Mouse (Mus musculus) forebrain, embryonic 12.5 days (tissue): ENCODE measurements around the gene Odf3l1. TPM values are rescaled to one million over a fixed set of nuclear protein-coding genes. Genes with fewer than 3 reads are reported as not detected.
"Not testable (repeated sequence)": the region's sequence is repeated elsewhere in the genome, so short reads cannot be mapped to it uniquely, and the experiment has no call there.

Source experiments
- ATAC-seq: fragments of 200-750 bp; cut with Nextera tagmentation; 2 replicates; pipeline ENCODE4 v1.8.0; 2017; ENCODE audit warnings: moderate TSS enrichment; ENCODE audit not compliant: low FRiP score
- H3K27ac ChIP-seq: fragments of 300-500 bp; sonication (generic); 2 replicates; pipeline ENCODE4 v1.5.1; 2016; ENCODE audit warnings: mild to moderate bottlenecking
- H3K27me3 ChIP-seq: fragments of 300-500 bp; sonication (generic); 2 replicates; pipeline ENCODE4 v1.6.1; 2016; ENCODE audit warnings: mild to moderate bottlenecking
- H3K36me3 ChIP-seq: fragments of 300-500 bp; sonication (generic); replicated peaks from 2 replicates; pipeline ENCODE4 v1.6.1; 2016; ENCODE audit warnings: mild to moderate bottlenecking
- H3K4me1 ChIP-seq: fragments of 300-500 bp; sonication (generic); 2 replicates; pipeline ENCODE4 v1.6.1; 2016
- H3K4me2 ChIP-seq: fragments of 300-500 bp; sonication (generic); 2 replicates; pipeline ENCODE4 v1.6.1; 2016; ENCODE audit warnings: mild to moderate bottlenecking, moderate library complexity
- H3K4me3 ChIP-seq: fragments of 300-500 bp; sonication (generic); replicated peaks from 2 replicates; pipeline ENCODE4 v1.5.1; 2016; ENCODE audit warnings: mild to moderate bottlenecking
- H3K9ac ChIP-seq: fragments of 300-500 bp; sonication (generic); 2 replicates; pipeline ENCODE4 v1.6.1; 2016; ENCODE audit warnings: mild to moderate bottlenecking
- H3K9me3 ChIP-seq: fragments of 300-500 bp; sonication (generic); 2 replicates; pipeline ENCODE4 v1.6.1; 2016
- WGBS: fragments of 180-500 bp; shearing (Covaris S2); methylation state at CpG from one replicate; pipeline ENCODE4 v1.1.7; 2016; 5-methylcytosine and 5-hydroxymethylcytosine counted together
- polyA plus RNA-seq: library from polyadenylated mRNA; unstranded; fragments of >200 nt; fragmentation: Nextera tagmentation; extraction: Ambion mirVana; gene quantifications from 2 replicates; pipeline ENCODE4 v1.2.1, GENCODE M21; 2016

Gene Odf3l1
- not detected in 2 replicates for polyA plus RNA-seq

GRCm38 (mm10) chr9:56864216-56864729, at the start of gene Odf3l1:
TSS of gene Odf3l1 (minus strand) at chr9:56864679.
- no peak within 1 kb of the TSS for H3K27ac ChIP-seq
- H3K27me3 ChIP-seq, result peaks cover 41% of the 10 kb centered on the region
- WGBS, result 32% methylated on average over 3 of the region's 3 CpGs
- ATAC-seq, result no peak
- H3K36me3 ChIP-seq, result no peaks in the 10 kb centered on the region
- H3K9me3 ChIP-seq, result no peaks in the 10 kb centered on the region
- H3K4me3 ChIP-seq, result peak within 1 kb of the TSS; percentile 27
- peak within 1 kb of the TSS; percentile 26 for H3K9ac ChIP-seq
- peak within 1 kb of the TSS; percentile 50 for H3K4me2 ChIP-seq
- H3K4me1 ChIP-seq, result peaks cover 22% of the 10 kb centered on the region

- Histone ChIP-seq H3K4me1 (no peaks in the 10 kb centered on the region), H3K27me3 (no peaks in the 10 kb centered on the region), H3K27ac (no peak overlapping the region), H3K4me3 (no peak overlapping the region), H3K9me3 (no peaks in the 10 kb centered on the region), H3K4me2 (no peak overlapping the region), H3K9ac (no peak overlapping the region), H3K36me3 (peaks cover 19% of the 10 kb centered on the region)
- ATAC-seq, result no peak
- 89% methylated on average over 9 of the region's 9 CpGs for WGBS
These were observed 49.5 kb upstream of the Odf3l1 start for GRCm38 (mm10) chr9:56913991-56914390.

GRCm38 (mm10) chr9:56911017-56911416, 46.5 kb upstream of the Odf3l1 start:
- Histone ChIP-seq H3K9me3 (no peaks in the 10 kb centered on the region), H3K4me1 (no peaks in the 10 kb centered on the region), H3K4me2 (no peak overlapping the region), H3K9ac (no peak overlapping the region), H3K27me3 (no peaks in the 10 kb centered on the region), H3K36me3 (no peaks in the 10 kb centered on the region; the same call in 1 of the 2 replicates), H3K27ac (no peak overlapping the region), H3K4me3 (no peak overlapping the region)
- 58% methylated on average over 1 of the region's 1 CpGs for WGBS
- ATAC-seq, result no peak

GRCm38 (mm10) chr9:56909991-56910390, 45.5 kb upstream of the Odf3l1 start:
- H3K36me3 ChIP-seq, H3K9ac ChIP-seq, H3K27ac ChIP-seq, ATAC-seq, H3K4me3 ChIP-seq, H3K27me3 ChIP-seq, H3K4me2 ChIP-seq, H3K9me3 ChIP-seq, H3K4me1 ChIP-seq: not testable (repeated sequence)
- WGBS, result 53% methylated on average over 4 of the region's 4 CpGs

- Histone ChIP-seq H3K4me2 (no peak overlapping the region), H3K4me1 (no peaks in the 10 kb centered on the region), H3K9ac (no peak overlapping the region), H3K36me3 (no peaks in the 10 kb centered on the region), H3K27ac (no peak overlapping the region), H3K9me3 (no peaks in the 10 kb centered on the region), H3K4me3 (no peak overlapping the region), H3K27me3 (no peaks in the 10 kb centered on the region)
- 90% methylated on average over 9 of the region's 9 CpGs for WGBS
- ATAC-seq, result no peak
These were observed 43.1 kb upstream of the Odf3l1 start for GRCm38 (mm10) chr9:56907549-56907948.

- no peak for ATAC-seq
- no peak overlapping the region for H3K27ac ChIP-seq
- H3K9me3 ChIP-seq, result no peaks in the 10 kb centered on the region
- no peak overlapping the region for H3K4me2 ChIP-seq
- H3K9ac ChIP-seq, result no peak overlapping the region
- H3K4me1 ChIP-seq, result no peaks in the 10 kb centered on the region
- no peaks in the 10 kb centered on the region for H3K27me3 ChIP-seq
- H3K36me3 ChIP-seq, result no peaks in the 10 kb centered on the region
- 83% methylated on average over 3 of the region's 3 CpGs for WGBS
- H3K4me3 ChIP-seq, result no peak overlapping the region
These were observed 39.2 kb upstream of the Odf3l1 start for GRCm38 (mm10) chr9:56903662-56904061.

- ATAC-seq, result no peak
- H3K4me1 ChIP-seq, result no peaks in the 10 kb centered on the region
- H3K4me2 ChIP-seq, result no peak overlapping the region
- H3K9ac ChIP-seq, result no peak overlapping the region
- H3K27me3 ChIP-seq, result no peaks in the 10 kb centered on the region
- no peaks in the 10 kb centered on the region for H3K9me3 ChIP-seq
- 74% methylated on average over 8 of the region's 8 CpGs for WGBS
- no peaks in the 10 kb centered on the region for H3K36me3 ChIP-seq
- no peak overlapping the region for H3K27ac ChIP-seq
- H3K4me3 ChIP-seq, result no peak overlapping the region
These were observed 36.7 kb upstream of the Odf3l1 start for GRCm38 (mm10) chr9:56901187-56901586.

GRCm38 (mm10) chr9:56900571-56900970, 36.1 kb upstream of the Odf3l1 start:
- Histone ChIP-seq H3K27me3 (no peaks in the 10 kb centered on the region), H3K9ac (no peak overlapping the region), H3K36me3 (no peaks in the 10 kb centered on the region), H3K9me3 (no peaks in the 10 kb centered on the region), H3K4me2 (no peak overlapping the region), H3K4me1 (no peaks in the 10 kb centered on the region), H3K27ac (no peak overlapping the region), H3K4me3 (no peak overlapping the region)
- ATAC-seq, result no peak
- WGBS, result 73% methylated on average over 9 of the region's 9 CpGs

- H3K27ac ChIP-seq, result no peak overlapping the region
- no peak overlapping the region for H3K4me3 ChIP-seq
- no peak overlapping the region for H3K9ac ChIP-seq
- no peak for ATAC-seq
- H3K4me1 ChIP-seq, result no peaks in the 10 kb centered on the region
- H3K9me3 ChIP-seq, result no peaks in the 10 kb centered on the region
- no peaks in the 10 kb centered on the region for H3K36me3 ChIP-seq
- no peak overlapping the region for H3K4me2 ChIP-seq
- H3K27me3 ChIP-seq, result no peaks in the 10 kb centered on the region
These were observed 35.6 kb upstream of the Odf3l1 start for GRCm38 (mm10) chr9:56900060-56900459.

- H3K27ac ChIP-seq, result no peak overlapping the region
- no peak overlapping the region for H3K4me2 ChIP-seq
- no peaks in the 10 kb centered on the region for H3K4me1 ChIP-seq
- WGBS, result 72% methylated on average over 11 of the region's 11 CpGs
- no peaks in the 10 kb centered on the region for H3K27me3 ChIP-seq
- no peaks in the 10 kb centered on the region for H3K36me3 ChIP-seq
- H3K9ac ChIP-seq, result no peak overlapping the region
- no peak overlapping the region for H3K4me3 ChIP-seq
- no peaks in the 10 kb centered on the region for H3K9me3 ChIP-seq
- ATAC-seq, result no peak
These were observed 34.9 kb upstream of the Odf3l1 start for GRCm38 (mm10) chr9:56899409-56899808.

GRCm38 (mm10) chr9:56896779-56897178, 32.3 kb upstream of the Odf3l1 start:
- WGBS, result 93% methylated on average over 12 of the region's 12 CpGs
- no peak overlapping the region for H3K9ac ChIP-seq
- H3K27ac ChIP-seq, result no peak overlapping the region
- peaks cover 9% of the 10 kb centered on the region; the same call in 1 of the 2 replicates for H3K27me3 ChIP-seq
- no peak overlapping the region for H3K4me2 ChIP-seq
- H3K4me3 ChIP-seq, result no peak overlapping the region
- no peak for ATAC-seq
- H3K9me3 ChIP-seq, result no peaks in the 10 kb centered on the region
- H3K36me3 ChIP-seq, result no peaks in the 10 kb centered on the region
- H3K4me1 ChIP-seq, result peaks cover 11% of the 10 kb centered on the region

- H3K4me3 ChIP-seq, result no peak overlapping the region
- H3K36me3 ChIP-seq, result no peaks in the 10 kb centered on the region
- H3K4me2 ChIP-seq, result no peak overlapping the region
- peaks cover 19% of the 10 kb centered on the region for H3K4me1 ChIP-seq
- WGBS, result 17% methylated on average over 3 of the region's 3 CpGs
- ATAC-seq, result no peak
- H3K27me3 ChIP-seq, result peaks cover 23% of the 10 kb centered on the region
- no peak overlapping the region for H3K9ac ChIP-seq
- H3K9me3 ChIP-seq, result no peaks in the 10 kb centered on the region
- no peak overlapping the region for H3K27ac ChIP-seq
These were observed 29.5 kb upstream of the Odf3l1 start for GRCm38 (mm10) chr9:56894006-56894405.

- H3K4me2 ChIP-seq, result no peak overlapping the region
- no peak overlapping the region for H3K27ac ChIP-seq
- no peak overlapping the region for H3K4me3 ChIP-seq
- H3K9me3 ChIP-seq, result no peaks in the 10 kb centered on the region
- ATAC-seq, result no peak
- peaks cover 23% of the 10 kb centered on the region for H3K27me3 ChIP-seq
- H3K9ac ChIP-seq, result no peak overlapping the region
- no peaks in the 10 kb centered on the region for H3K36me3 ChIP-seq
- H3K4me1 ChIP-seq, result peaks cover 19% of the 10 kb centered on the region
- WGBS, result 68% methylated on average over 8 of the region's 8 CpGs
These were observed 28.8 kb upstream of the Odf3l1 start for GRCm38 (mm10) chr9:56893313-56893712.
